Mouse (Mus musculus) heart, postnatal 36 days (tissue): ENCODE data around the gene Mab21l3. TPM values are rescaled to one million over a fixed set of nuclear protein-coding genes. Genes with fewer than 3 reads are reported as not detected.

ENCODE experiments used
- DNase-seq, 2 experiments: peaks; one replicate each; pipeline ENCODE4 v3.0.0; 2021 to 2022
- intact Hi-C: fragments of 180-260 bp; cut with DNase I; formaldehyde crosslinking; loops from one replicate; pipeline ENCODE4 v1.15.1; 2025
- total RNA-seq, 2 experiments: library from RNA; stranded (reverse); gene quantifications; 2 replicates each; pipeline ENCODE4 v1.2.3; 2021

Gene Mab21l3
- total RNA-seq = not detected

DNA sequence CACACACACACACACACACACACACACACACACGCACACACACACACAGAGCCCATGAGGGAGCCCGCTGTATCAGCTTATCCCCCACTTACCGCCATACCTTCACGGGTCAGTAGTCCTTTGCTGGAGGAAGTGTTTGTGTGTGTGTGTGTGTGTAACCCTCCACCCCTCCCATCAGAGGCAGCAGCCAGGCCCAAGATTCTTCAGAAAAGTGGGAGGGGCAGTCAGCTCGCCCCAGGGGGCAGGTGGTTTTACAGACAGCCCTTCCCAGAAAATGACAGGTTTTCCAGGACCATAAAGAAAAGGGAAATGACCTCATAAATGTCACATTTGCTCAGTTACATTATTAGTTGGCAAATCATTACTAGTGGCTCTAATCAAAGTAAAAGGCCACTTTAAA, at the start of gene Mab21l3:
Mab21l3 (minus strand) TSS at position 144 of the 400 bp plus-strand sequence.
- intact Hi-C loops = no loop called here
- no peak for DNase-seq

DNA sequence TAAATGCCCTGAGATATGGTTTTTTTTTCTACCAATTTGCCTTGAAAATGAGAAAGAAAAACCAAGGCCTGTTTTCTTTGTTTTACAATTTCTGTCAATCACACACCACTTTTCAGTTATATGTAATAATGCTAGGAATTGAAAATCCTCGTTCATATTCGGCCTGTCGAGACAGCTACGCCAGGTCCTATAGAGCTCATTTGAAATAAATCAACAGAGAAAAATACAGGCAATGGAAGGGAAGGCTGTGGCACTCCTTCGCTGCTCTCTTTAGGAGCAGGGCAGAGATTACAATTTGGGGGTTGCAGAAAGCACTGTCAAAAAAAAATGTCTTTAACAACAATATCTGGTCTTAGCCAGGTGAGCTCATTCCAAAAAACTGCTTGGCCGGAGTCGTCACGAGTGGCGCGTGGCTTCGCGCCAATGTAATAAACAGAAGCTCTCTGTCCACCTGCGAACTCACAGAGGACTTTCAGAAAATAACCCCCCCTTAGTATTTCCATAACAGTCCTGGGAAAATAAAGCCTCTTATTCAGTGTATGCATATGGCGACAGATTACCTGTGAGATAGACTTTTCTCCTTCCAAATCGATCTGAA, 48.7 kb upstream of the Mab21l3 start:
- DNase-seq = no peak
- intact Hi-C loops = loop anchor here (5.0 kb wide), 3 partner anchors 165 to 345 kb away; no protein-coding TSS in a partner anchor

DNA sequence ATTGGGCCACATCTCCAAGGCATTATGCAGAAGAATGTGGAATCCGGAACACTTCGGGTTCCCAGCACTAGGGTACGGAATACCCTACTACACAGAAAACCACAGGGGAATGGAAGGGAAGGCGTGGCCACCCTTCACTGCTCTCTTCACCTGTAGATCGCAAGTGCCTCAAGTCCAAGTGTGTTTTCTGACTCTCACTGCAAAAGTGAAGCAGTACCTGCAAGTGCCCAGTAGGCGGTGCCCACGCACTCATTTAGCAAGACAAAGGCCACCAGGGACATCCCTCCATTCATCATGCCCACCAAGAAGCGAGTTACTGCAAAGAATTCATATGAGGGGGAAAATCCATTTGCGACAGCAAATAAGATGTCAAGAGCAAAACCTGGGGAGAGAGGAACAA, 48.1 kb upstream of the Mab21l3 start:
- intact Hi-C loops = loop anchor here (5.0 kb wide), 3 partner anchors 165 to 345 kb away; no protein-coding TSS in a partner anchor
- DNase-seq = peak; percentile 65 to 69

DNA sequence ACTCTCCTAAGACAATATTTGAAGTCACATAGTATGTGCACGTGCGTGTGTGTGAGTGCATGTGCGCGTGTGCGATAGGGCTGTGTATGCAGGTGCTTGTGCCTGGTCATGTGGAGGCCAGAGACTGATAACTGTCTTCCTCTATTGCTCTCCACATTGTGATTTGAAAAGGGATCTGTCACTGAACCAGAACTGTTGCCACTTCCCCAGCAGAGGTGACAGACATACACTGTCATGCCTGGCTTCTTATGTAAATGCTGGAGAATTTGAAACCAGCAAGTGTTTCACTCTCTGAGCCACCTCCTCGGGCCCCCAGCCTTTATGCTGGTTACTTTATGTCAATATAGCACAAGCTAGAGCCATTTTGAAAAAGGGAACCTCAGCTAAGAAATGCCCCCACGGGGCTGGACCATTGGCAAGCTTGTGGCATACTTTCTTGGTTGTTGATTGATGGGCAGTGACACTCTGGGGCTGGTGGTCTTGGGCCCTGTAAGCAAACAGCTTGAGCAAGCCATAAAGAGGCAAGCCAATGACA, 46.7 kb upstream of the Mab21l3 start:
- DNase-seq = no peak
- intact Hi-C loops = loop anchor here (5.0 kb wide), 3 partner anchors 167 to 347 kb away; no protein-coding TSS in a partner anchor

DNA sequence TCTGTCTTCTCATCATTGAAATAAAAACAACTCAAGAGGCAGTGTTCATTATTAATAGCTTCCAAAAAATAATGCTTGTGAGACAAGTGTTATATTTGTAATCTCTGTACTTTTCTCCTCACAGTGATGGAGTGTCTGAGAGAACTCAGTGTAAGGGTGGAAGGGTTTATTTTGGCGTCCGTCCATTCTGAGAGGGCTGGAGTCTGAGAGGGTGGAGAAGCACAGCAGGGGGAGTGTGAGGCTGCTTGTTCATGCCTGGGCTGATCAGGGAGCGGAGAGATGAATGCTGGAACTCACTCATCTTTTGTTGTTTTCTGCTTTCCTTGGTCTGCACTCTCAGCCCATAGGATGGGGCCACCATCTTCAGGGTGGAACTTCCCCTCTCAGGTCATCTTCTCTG, 36.8 kb upstream of the Mab21l3 start:
- peak in 1 of 2 experiments; percentile 24 for DNase-seq
- intact Hi-C loops = no loop called here

DNA sequence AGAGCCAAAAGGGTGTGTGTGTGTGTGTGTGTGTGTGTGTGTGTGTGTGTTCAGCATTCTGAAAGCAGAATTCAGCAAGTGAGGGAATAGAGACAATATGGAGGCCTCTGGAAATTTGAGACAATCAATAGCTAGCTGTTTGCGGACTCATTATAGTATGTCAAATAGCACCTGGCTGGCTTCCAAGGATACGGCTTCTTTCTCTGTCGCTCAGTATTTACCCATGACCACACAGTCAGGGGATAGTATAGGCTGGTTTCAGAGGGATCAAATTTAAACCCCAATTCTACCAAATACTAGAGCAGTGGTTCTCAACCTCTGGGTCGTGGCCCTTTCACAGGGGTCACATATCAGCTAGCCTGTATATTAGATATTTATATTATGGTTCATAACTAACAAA, 36.3 kb upstream of the Mab21l3 start:
- intact Hi-C loops = no loop called here
- no peak for DNase-seq

DNA sequence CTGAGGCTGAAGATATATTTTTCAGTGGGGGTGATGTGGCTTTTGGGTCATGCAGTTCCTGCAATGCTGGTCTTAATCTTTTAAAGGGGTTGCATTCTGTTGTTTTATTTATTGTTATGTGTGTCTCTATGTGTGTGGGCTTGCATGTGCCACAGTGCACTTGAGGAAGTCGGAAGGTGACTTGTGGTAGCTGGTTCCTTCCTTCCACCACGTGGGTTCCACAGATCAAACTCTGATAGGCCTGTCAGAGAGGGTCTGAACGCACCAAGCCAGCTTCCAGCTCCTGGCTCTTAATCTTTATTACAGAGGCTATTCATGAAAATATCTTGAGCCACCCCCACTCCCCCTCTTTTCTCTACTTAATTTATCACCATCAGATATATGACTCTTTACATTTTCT, 35.1 kb upstream of the Mab21l3 start:
- no peak for DNase-seq
- intact Hi-C loops = no loop called here

DNA sequence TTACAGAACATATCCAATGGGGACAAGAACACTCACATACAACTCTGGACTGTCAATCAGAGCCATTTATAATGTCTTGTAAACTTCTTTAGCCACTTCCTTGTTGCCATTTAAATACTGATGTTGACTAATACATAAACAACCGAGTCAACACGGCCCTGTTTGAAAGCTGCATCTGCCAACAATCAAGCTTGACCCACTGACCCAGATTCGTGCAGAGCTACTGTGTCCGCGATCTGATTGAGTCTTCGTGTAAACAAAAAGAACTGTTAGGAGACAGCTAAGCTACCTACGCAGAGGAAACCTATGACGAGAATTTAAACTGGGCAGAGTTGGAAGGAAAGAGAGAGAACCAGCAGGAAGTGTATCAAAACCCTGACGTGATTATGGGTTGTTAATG, 33.0 kb upstream of the Mab21l3 start:
- intact Hi-C loops = no loop called here

DNA sequence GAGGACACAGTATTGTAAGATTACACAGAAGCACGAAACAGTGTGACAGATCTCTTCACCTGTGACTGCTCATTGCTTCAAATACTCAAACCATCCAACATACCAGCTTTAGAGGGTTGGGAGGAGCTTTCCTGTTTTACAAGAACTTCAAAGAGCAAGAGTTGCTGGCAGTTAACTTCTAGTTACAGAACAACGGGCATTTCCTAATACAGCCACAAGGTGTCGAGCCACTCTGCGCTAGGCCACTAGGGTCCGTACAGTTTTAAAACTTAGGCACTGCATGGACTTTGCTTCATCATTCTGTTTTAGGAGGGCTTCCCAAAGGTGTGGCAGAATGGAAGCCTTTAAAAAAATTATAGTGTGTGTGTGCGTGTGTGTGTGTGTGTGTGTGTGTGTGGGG, 32.1 kb upstream of the Mab21l3 start:
- DNase-seq = no peak
- intact Hi-C loops = no loop called here

More for the DNA sequence above, 33.0 kb upstream of the Mab21l3 start:
- DNase-seq = no peak

DNA sequence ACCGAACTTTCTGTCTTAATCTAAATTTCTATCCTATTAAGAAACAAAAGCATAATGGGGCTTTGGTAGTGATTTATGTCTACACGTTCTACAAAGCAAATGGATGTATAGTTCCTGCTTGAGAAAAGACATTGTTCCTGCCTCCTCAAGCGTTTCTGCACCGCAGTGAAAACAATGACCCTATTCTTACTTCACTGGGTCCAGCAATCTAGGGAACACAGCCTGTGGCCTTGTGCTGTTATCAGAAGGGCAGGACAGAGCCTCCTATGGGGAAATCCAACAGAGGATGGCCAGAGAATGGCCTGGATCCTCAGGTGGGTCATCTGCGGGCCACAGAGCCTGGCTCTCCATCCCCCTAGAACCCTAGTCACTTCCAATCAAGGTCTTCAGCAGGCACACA, 29.4 kb upstream of the Mab21l3 start:
- DNase-seq = no peak
- intact Hi-C loops = no loop called here

DNA sequence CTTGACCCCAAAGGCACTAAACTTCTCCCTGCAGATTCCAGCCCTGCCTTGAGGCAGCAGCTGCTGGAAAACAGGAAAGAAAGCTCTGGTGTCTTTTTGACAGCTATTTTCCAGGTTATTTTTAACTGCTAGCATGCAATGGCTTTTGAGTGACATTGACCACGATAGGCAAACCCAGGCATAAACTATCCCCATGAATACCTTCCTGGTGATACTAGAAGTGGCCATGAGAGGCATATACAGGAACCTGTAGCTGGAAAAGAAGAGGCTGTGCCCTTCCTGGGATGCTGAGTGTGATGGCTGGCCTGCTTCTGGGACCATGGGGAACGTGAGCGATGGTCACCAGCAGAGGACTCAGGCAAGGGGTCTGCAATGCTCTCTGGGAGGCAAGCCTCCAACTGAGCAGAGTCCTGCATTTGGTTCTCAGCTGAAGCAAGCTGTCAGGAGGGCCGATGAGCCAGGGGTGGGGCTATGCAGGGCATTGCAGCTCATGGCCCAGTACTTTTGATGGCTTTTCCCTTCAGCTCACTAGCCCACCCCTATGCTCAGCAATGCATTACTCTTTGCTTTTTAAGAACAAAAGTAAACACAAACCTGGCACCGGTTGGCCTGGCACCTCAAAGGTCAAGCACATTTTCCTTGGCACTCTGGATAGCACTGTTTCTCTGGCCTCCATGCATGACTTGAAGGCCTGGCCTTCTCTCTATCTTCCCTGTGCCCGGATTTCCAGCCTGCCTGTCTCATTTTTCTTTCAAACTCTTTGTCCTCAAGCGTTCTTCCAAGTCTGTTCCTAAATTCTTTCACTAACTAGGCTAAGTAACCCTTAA, 27.9 kb upstream of the Mab21l3 start:
- intact Hi-C loops = no loop called here
- DNase-seq = no peak

DNA sequence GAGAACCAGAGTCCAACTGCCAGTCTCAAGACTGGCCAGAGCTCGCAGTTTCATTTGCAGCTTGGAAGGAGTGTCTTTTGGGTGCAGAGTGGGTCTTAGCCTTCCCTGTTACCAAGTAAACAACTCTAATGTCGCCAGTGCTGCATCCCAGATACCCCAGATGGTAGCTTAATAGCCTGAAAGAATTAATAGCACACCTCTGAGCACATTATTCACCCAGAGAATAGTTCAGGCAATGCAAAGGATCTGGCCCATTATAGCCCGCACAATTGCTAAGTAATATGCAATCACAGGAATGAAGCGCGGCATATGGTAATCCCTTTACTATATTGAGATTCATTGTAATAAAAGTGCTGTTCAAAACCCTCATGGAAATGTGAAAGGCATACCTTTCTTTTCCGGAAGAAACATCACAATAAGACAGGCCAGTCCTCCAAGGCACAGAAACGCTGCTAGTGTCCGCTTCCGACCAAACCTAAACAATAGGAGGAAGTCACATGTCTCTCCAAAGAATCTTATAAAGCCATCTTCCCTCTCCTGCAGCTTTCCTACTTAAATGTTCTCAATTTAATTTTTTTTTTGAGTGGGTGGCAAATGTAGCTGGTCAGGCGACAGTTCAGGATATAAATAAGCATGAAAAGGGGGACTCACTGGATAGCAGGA, 26.6 kb upstream of the Mab21l3 start:
- intact Hi-C loops = no loop called here

DNA sequence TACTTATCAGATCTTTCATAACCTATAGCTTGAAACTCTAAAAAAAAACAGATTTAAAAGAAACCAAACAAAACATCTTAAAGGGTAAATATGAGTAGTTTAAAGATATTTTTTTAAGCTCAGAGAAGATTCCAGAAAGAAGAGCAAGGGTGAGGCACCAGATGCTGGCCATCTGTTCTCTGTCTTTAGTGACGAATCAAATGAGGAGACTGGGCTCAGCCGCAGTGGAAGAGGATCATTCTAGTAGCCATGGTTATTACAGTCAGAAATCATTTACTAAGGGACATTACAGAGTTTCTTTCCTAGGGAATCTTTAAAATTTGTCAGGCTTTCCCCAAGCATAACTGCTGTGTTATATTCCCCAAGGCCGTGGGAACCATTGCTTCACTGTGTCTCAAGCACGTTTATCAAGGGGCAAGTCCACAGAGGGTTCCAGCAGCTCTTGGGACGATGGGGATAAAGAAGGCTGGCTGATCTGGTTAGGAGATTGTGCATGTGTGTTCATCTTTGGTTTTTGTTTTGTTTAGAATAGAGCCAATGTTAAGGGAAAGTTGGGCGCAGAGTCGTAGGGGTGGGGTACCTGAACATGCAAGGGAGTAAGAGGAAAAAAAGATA, 24.4 kb upstream of the Mab21l3 start:
- no peak for DNase-seq
- intact Hi-C loops = no loop called here

More for the DNA sequence above, 26.6 kb upstream of the Mab21l3 start:
- no peak for DNase-seq

DNA sequence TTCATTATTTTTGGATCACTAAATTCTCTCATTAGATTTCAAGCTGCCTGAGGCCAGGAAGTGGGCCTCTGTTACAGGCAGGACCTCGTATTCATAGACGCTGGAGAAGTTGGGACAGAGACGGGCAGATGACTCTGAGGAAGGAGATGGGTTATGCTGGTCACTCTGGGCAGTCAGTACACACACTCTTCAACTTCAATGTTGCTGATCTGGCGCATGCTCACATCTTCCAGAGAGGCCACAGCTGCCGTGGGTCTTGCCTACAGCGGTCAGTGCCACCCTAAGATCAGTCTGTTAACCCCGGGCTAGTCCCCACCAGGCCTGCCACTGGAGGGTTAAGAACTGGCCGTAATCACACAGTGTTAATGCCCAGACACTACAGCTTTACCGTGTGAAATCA, 23.2 kb upstream of the Mab21l3 start:
- no peak for DNase-seq
- intact Hi-C loops = no loop called here

DNA sequence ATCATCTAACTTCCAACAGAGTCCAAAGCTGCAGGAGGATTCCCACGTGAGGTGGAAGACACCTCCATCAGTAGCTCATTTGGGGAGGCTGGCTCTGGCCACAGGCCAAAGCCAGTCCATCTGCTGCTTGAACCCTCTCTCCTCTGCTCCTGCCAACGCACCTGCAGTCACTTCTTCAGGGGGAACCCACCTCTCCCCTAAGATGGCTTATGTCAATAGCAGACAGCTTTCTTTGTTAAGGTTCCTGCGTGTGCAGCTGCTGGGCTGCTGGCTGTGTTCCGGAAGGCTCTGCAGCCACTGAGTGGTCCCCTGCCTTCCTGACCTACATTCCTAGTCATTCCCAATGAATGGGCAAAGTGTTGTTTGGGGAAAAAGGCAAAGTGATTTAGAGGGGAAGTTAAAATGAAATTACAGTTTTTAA, 18.3 kb upstream of the Mab21l3 start:
- no peak for DNase-seq
- intact Hi-C loops = no loop called here

DNA sequence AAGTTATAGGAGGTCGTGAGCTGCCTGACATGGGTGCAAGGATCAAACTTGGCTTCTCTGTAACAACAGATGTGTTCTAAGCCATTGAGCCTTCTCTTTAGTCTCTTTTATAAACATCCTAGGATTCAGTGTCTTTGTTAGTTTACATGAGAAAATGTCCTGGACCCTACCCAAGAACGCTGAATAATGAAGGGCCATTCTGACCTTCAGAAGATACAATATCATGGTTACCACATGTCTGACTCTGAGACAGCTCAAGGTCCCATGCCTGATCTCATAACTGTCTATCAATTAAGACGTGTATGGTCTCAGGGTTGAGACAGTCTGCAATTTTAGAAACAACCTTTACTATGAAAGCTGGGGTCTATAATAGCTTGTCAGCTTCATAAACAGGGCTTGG, 13.1 kb upstream of the Mab21l3 start:
- no peak for DNase-seq
- intact Hi-C loops = no loop called here

DNA sequence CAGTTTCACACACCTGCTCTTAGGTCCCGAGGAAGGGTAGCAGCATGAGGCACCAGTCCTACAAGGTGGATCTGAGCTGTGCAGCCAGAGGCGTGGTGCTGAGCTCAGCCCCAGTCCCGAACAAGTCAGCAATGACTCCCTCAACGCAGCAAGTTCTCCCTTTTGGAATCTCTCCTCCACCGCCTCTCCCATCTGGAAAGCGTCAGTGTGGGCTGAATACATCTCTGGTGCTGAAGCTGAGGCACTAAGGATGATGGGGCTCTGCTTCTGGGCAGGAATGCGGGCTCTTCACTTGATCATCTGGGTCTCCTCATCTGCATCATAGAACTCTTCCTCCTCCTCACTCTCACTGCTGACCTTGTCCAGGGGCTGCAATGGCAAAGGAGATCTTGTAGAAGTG, 11.4 kb upstream of the Mab21l3 start:
- intact Hi-C loops = no loop called here
- DNase-seq = no peak

DNA sequence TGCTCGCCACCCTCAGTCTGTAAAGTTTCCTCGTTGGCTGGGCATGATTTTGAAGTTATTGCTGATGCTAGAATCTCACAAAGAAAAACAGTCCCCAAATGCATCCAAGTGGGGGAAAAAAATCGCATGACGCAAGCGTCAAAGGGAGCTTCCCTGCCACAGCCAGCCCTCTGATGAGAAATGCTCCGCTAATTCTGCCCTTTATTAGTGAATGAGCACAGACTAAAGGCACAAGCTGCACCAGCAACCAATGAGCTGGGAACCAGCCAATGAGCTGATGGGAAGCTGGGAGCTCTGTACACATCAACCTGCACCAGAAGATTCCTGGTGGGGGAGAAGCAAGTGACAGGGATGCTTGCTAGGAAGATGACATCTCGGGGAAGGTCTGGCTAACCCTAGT, 11.0 kb upstream of the Mab21l3 start:
- no peak for DNase-seq

DNA sequence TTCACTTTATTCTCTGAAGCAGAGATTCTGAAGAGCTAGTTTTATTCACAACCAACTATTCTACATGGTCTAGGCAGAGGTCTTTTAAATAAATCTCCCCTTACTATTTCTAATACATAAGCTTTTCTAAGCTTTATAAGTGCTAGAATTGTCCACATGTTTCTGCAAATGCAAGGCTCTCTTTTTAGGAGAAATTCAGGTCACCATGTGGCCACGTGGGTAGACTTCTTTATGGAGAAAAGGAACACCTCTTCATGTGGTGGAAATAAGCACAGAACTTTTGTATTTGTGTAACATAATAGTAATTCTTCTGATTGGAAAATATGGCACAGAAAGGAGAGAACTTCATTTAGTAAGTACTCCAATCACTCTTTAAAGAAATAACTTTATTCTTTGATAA, 5.3 kb upstream of the Mab21l3 start:
- intact Hi-C loops = no loop called here
- DNase-seq = no peak

More for the DNA sequence above, 11.0 kb upstream of the Mab21l3 start:
- intact Hi-C loops = no loop called here

DNA sequence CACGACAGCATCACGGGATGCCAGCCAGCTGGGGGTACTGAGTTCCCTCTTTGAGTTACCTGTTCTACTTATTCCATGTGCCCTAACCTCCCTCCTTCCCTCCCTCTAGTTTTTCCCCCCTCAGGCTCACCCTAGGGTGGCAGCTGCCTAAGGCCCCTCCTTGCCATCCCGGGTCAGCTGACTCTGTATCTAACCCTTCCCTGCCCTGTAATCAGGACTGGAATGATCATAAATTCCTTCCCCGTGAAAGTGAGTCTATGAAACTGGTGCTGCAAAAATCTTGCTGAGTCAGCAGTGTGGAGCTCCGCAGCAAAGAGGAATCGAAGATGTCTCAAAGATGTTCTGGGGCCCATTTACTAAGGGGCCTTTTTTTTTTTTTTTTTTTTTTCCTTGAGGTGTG, 2.6 kb upstream of the Mab21l3 start:
- DNase-seq = no peak
- intact Hi-C loops = no loop called here

DNA sequence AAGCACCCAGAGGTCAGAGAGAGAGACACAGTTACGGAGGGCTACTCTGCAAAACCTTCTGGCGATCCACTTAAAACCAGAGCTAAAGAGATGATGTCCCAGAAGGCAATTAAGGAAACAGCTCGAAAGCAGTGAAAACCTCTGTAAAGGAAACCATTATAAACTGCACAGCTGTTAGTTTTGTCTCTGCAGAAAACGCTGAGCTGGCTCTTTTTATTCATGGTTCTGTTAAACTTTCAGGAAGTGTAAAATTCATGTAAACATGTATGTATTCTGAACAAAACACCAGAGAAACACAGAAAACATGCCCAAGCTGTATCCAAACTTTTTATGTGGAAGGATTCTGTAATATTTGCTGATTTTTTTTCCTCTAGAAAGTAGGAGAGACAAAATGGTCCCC, 2.7 kb downstream of the Mab21l3 start:
- DNase-seq = no peak
- intact Hi-C loops = no loop called here
